Mouse (Mus musculus) cerebellum, postnatal 10 days (tissue): ENCODE results near the gene St6galnac5.
A peak's percentile ranks its signal among the peaks of the same experiment; 100 is the strongest.

Source experiments
- DNase-seq, 2 experiments: peaks; one replicate each; pipeline ENCODE4 v3.0.0; 2021; ENCODE audit warnings: mixed read lengths in 2 of 2

Gene St6galnac5

GRCm38 (mm10) chr3:152912216-152913101 is 69.6 kb downstream of the St6galnac5 start:
- DNase-seq, result no peak

- DNase-seq, result no peak
Measured at GRCm38 (mm10) chr3:152911578-152911977, 70.5 kb downstream of the St6galnac5 start.

- no peak for DNase-seq
Measured at GRCm38 (mm10) chr3:152907683-152908082, 74.4 kb downstream of the St6galnac5 start.

- DNase-seq, result peak; percentile 34 to 46
Measured at GRCm38 (mm10) chr3:152907087-152907486, 75.0 kb downstream of the St6galnac5 start.

- DNase-seq, result no peak
Measured at GRCm38 (mm10) chr3:152905800-152906199, 76.2 kb downstream of the St6galnac5 start.

- no peak for DNase-seq
Measured at GRCm38 (mm10) chr3:152905026-152905425, 77.0 kb downstream of the St6galnac5 start.

- no peak for DNase-seq
Measured at GRCm38 (mm10) chr3:152898906-152899305, 83.1 kb downstream of the St6galnac5 start.

GRCm38 (mm10) chr3:152897196-152897595 is 84.8 kb downstream of the St6galnac5 start:
- DNase-seq, result no peak

- DNase-seq, result no peak
Measured at GRCm38 (mm10) chr3:152896111-152896510, 85.9 kb downstream of the St6galnac5 start.

GRCm38 (mm10) chr3:152894935-152895334 is 87.1 kb downstream of the St6galnac5 start:
- DNase-seq, result no peak

GRCm38 (mm10) chr3:152888116-152888515 is 93.9 kb downstream of the St6galnac5 start:
- DNase-seq, result peak; percentile 40 to 48

GRCm38 (mm10) chr3:152886749-152887148 is 95.3 kb downstream of the St6galnac5 start:
- DNase-seq, result no peak

GRCm38 (mm10) chr3:152883556-152883955 is 98.5 kb downstream of the St6galnac5 start:
- DNase-seq, result no peak

- peak; percentile 46 to 63 for DNase-seq
Measured at GRCm38 (mm10) chr3:152881706-152882105, 100.3 kb downstream of the St6galnac5 start.

GRCm38 (mm10) chr3:152880121-152880835 is 101.8 kb downstream of the St6galnac5 start:
- DNase-seq, result no peak

GRCm38 (mm10) chr3:152875723-152876290 is 106.2 kb downstream of the St6galnac5 start:
- DNase-seq, result no peak

GRCm38 (mm10) chr3:152874431-152875355 is 107.4 kb downstream of the St6galnac5 start:
- DNase-seq, result no peak

- no peak for DNase-seq
Measured at GRCm38 (mm10) chr3:152872596-152872995, 109.5 kb downstream of the St6galnac5 start.

GRCm38 (mm10) chr3:152872054-152872453 is 110.0 kb downstream of the St6galnac5 start:
- no peak for DNase-seq

- peak; percentile 64 to 72 for DNase-seq
Measured at GRCm38 (mm10) chr3:152867654-152868525, 114.2 kb downstream of the St6galnac5 start.
